Mouse (Mus musculus) heart, postnatal 14 days (tissue): ENCODE data around the gene Ggt6. TPM values are rescaled to one million over a fixed set of nuclear protein-coding genes. Genes with fewer than 3 reads are reported as not detected.

Experiments used
- DNase-seq, 2 experiments: peaks; one replicate each; pipeline ENCODE4 v3.0.0; 2021 to 2022
- intact Hi-C: fragments of 180-260 bp; cut with DNase I; formaldehyde crosslinking; loops from one replicate; pipeline ENCODE4 v1.15.1; 2025
- long read RNA-seq, 2 experiments: library from polyadenylated mRNA; stranded (forward); transcript quantifications; one replicate each; pipeline ENCODE4 v2.0.0; 2021
- total RNA-seq, 2 experiments: library from RNA; stranded (reverse); gene quantifications; 2 replicates each; pipeline ENCODE4 v1.2.3; 2021

The Ggt6 gene
- under 1 TPM in 1 of 2 experiments, not detected in 1; 0.39 TPM for total RNA-seq
- long read RNA-seq, experiment 1: 0 reads
- long read RNA-seq, experiment 2: 0 reads

GRCm38 (mm10) chr11:72434963-72435693 is at the start of gene Ggt6:
Gene Ggt6 (plus strand): TSS chr11:72435526.
- intact Hi-C loops: loop anchor here (2.0 to 5.0 kb wide), 2 partner anchors 130 to 277 kb away; no protein-coding TSS in a partner anchor
- no peak for DNase-seq

- intact Hi-C loops: no loop called here
- no peak for DNase-seq
Observed at GRCm38 (mm10) chr11:72388113-72388529, 47.2 kb upstream of the Ggt6 start.

GRCm38 (mm10) chr11:72389407-72390142 is 45.8 kb upstream of the Ggt6 start:
- no peak for DNase-seq
- intact Hi-C loops: no loop called here

GRCm38 (mm10) chr11:72391181-72391580 is 44.1 kb upstream of the Ggt6 start:
- no peak for DNase-seq
- intact Hi-C loops: no loop called here

- intact Hi-C loops: no loop called here
Observed at GRCm38 (mm10) chr11:72393243-72393642, 42.1 kb upstream of the Ggt6 start.

GRCm38 (mm10) chr11:72393669-72394068 is 41.7 kb upstream of the Ggt6 start:
- DNase-seq: peak; percentile 62 to 74
- intact Hi-C loops: no loop called here

More at GRCm38 (mm10) chr11:72393243-72393642, 42.1 kb upstream of the Ggt6 start:
- no peak for DNase-seq

GRCm38 (mm10) chr11:72394694-72395093 is 40.6 kb upstream of the Ggt6 start:
- intact Hi-C loops: no loop called here
- DNase-seq: no peak

- intact Hi-C loops: no loop called here
- DNase-seq: no peak
Observed at GRCm38 (mm10) chr11:72395652-72396051, 39.7 kb upstream of the Ggt6 start.

GRCm38 (mm10) chr11:72396621-72397020 is 38.7 kb upstream of the Ggt6 start:
- peak; percentile 68 to 71 for DNase-seq
- intact Hi-C loops: no loop called here

- DNase-seq: peak; percentile 92 to 93
- intact Hi-C loops: no loop called here
Observed at GRCm38 (mm10) chr11:72397072-72397471, 38.3 kb upstream of the Ggt6 start.

GRCm38 (mm10) chr11:72397811-72398525 is 37.4 kb upstream of the Ggt6 start:
- DNase-seq: no peak

GRCm38 (mm10) chr11:72401068-72401467 is 34.3 kb upstream of the Ggt6 start:
- intact Hi-C loops: no loop called here

More at GRCm38 (mm10) chr11:72397811-72398525, 37.4 kb upstream of the Ggt6 start:
- intact Hi-C loops: no loop called here

GRCm38 (mm10) chr11:72402017-72402416 is 33.3 kb upstream of the Ggt6 start:
- no peak for DNase-seq
- intact Hi-C loops: no loop called here

More at GRCm38 (mm10) chr11:72401068-72401467, 34.3 kb upstream of the Ggt6 start:
- no peak for DNase-seq

GRCm38 (mm10) chr11:72402969-72403368 is 32.4 kb upstream of the Ggt6 start:
- intact Hi-C loops: no loop called here
- no peak for DNase-seq

GRCm38 (mm10) chr11:72405532-72405931 is 29.8 kb upstream of the Ggt6 start:
- no peak for DNase-seq
- intact Hi-C loops: no loop called here

GRCm38 (mm10) chr11:72406079-72406675 is 29.1 kb upstream of the Ggt6 start:
- intact Hi-C loops: no loop called here
- DNase-seq: no peak

- DNase-seq: no peak
- intact Hi-C loops: no loop called here
Observed at GRCm38 (mm10) chr11:72407081-72407480, 28.2 kb upstream of the Ggt6 start.

GRCm38 (mm10) chr11:72407574-72407973 is 27.8 kb upstream of the Ggt6 start:
- intact Hi-C loops: no loop called here
- DNase-seq: peak in 1 of 2 experiments; percentile 58

GRCm38 (mm10) chr11:72408451-72409170 is 26.7 kb upstream of the Ggt6 start:
- intact Hi-C loops: no loop called here
- no peak for DNase-seq
